Mouse (Mus musculus) subcutaneous adipose tissue, adult 2 months (tissue): ENCODE data around the gene Slc12a8. TPM values are rescaled to one million over a fixed set of nuclear protein-coding genes. Genes with fewer than 3 reads are reported as not detected.

Experiments
- polyA plus RNA-seq: library from polyadenylated mRNA; depleted of rRNA; stranded (reverse); fragments of >200 nt; gene quantifications from 2 replicates; pipeline ENCODE4 v1.2.3, GENCODE M21; 2012; ENCODE audit warnings: low replicate concordance; rRNA removed

Gene Slc12a8
- 1.2 and 2.5 TPM in 2 replicates for polyA plus RNA-seq

GRCm38 (mm10) chr16:33516807-33517565 is at the start of gene Slc12a8:
Slc12a8 (plus strand) TSS chr16:33517328.

GRCm38 (mm10) chr16:33684162-33684702 is 167.1 kb downstream of the Slc12a8 start, which contains the start of gene Heg1:
Heg1 (plus strand) TSS chr16:33684370.

Other genes starting within 250 kb of the Slc12a8 start
- gene Zfp148, start 136.5 kb upstream of the Slc12a8 start, polyA plus RNA-seq = 12.7 and 19.7 TPM in 2 replicates
- gene Heg1, start 167.0 kb downstream of the Slc12a8 start, polyA plus RNA-seq = 109 and 121 TPM in 2 replicates